Mouse (Mus musculus): ENCODE results near the gene Phactr2.

DNA sequence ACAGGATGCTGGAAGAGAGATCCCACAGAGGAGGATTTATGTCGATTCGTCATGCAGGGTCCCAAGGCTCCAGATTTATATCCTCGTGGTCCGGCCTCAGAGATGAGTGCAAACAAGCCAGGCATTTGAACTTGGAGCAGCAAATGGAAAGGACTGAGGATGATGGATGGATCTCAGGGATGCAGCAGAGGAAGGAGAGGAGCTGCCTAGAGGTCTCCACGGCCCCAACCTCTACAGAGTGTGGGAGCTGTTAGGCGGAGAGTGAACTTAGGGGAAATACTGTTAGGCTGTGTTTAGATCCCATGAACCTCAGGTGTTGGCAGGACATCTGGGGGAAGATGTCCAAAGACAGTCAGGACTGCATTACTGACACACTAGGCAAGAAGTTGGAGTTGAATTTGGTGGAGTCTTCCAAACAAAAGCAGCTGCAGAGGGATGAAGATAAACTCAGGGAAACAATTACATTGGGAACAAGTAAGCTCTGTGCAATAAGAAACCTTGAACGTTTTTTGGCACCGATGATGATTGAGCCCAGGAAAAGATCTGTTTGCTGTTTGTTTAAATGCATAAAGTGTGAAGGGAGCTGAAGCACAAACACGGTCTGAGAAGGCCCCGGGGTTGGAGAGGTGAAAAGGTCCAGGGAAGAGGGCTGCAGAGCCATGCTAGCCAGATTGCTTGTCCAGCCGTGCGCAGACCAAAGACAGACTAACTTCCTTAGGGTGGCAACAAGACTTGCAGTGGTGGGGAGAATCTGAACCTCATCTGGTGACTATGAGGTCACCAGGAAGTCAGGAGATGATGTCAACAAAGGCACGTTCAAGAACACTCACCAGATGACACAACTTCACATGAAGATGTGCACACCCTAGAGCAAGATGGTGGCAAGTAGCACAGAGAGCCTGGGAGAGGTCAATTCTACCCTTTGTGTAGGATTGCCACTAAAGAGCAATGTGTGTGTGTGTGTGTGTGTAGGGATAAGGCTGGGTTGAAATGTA lies 170.6 kb downstream of the Phactr2 start:
- no peak for TF ChIP-seq CTCF (IDR thresholded peaks at IDR 0.05; ENCODE audit: insufficient read depth, low read length)
- TF ChIP-seq POLR2A (IDR thresholded peaks at IDR 0.05; ENCODE audit: borderline replicate concordance, extremely low read depth, low read depth, low read length): no peak
